Mouse (Mus musculus) neutrophil, adult 59 days (primary cell): ENCODE measurements around the gene Lrtm1. TPM values are rescaled to one million over a fixed set of nuclear protein-coding genes. Genes with fewer than 3 reads are reported as not detected.

Experiments
- total RNA-seq, 2 experiments: library from RNA; stranded (reverse); gene quantifications; 1 replicate in 1 of 2; 2 replicates in 1 of 2; pipeline ENCODE4 v1.2.4; 2023

The Lrtm1 gene
- total RNA-seq = not detected

GRCm38 (mm10) chr14:29017883-29018282 lies at the start of gene Lrtm1:
TSS of gene Lrtm1 (plus strand) at chr14:29018208.

